Mouse (Mus musculus): ENCODE data around the gene Nme7. TPM values are rescaled to one million over a fixed set of nuclear protein-coding genes. Genes with fewer than 3 reads are reported as not detected.

Nme7 gene
- total RNA-seq, 2 experiments from 2014 or later, result 22.7 to 24.9 TPM

GRCm38 (mm10) chr1:164392176-164392575, 88.3 kb downstream of the Nme7 start:
- no peak for DNase-seq (ENCODE audit: extremely low spot score in 1 of 2, low spot score in 2 of 2)
- intact Hi-C loops (cut with DNase I), result no loop called here
- Histone ChIP-seq H3K27ac (no peak overlapping the region), H3K4me3 (no peak overlapping the region)
- TF ChIP-seq CTCF (IDR thresholded peaks at IDR 0.05), result no peak

GRCm38 (mm10) chr1:164395131-164395780, 91.3 kb downstream of the Nme7 start:
- TF ChIP-seq CTCF (IDR thresholded peaks at IDR 0.05), result no peak
- Histone ChIP-seq H3K4me3 (no peak overlapping the region), H3K27ac (peak overlapping the region; percentile 85)
- intact Hi-C loops (cut with DNase I), result loop anchor here (5.0 kb wide), 1 partner anchor 58 kb away; no protein-coding TSS in a partner anchor
- DNase-seq (ENCODE audit: extremely low spot score in 1 of 2, low spot score in 2 of 2), result peak in 1 of 2 experiments; percentile 20

GRCm38 (mm10) chr1:164397672-164398071, 93.8 kb downstream of the Nme7 start:
- no peak for DNase-seq (ENCODE audit: extremely low spot score in 1 of 2, low spot score in 2 of 2)
- no peak overlapping the region for H3K4me3 ChIP-seq
- no peak for TF ChIP-seq CTCF (IDR thresholded peaks at IDR 0.05)
- H3K27ac ChIP-seq, result no peak overlapping the region
- intact Hi-C loops (cut with DNase I), result loop anchor here (5.0 kb wide), 1 partner anchor 60 kb away; no protein-coding TSS in a partner anchor

- H3K27ac ChIP-seq, result no peak overlapping the region
- no peak overlapping the region for H3K4me3 ChIP-seq
- DNase-seq (ENCODE audit: extremely low spot score in 1 of 2, low spot score in 2 of 2), result no peak
- intact Hi-C loops (cut with DNase I), result loop anchor here (5.0 kb wide), 1 partner anchor 62 kb away; no protein-coding TSS in a partner anchor
- no peak for TF ChIP-seq CTCF (IDR thresholded peaks at IDR 0.05)
These were observed 95.7 kb downstream of the Nme7 start for GRCm38 (mm10) chr1:164399578-164399977.

GRCm38 (mm10) chr1:164405385-164405802, 101.5 kb downstream of the Nme7 start:
- intact Hi-C loops (cut with DNase I), result loop anchor here (1.0 kb wide), 1 partner anchor 12 kb away; no protein-coding TSS in a partner anchor
- no peak for DNase-seq (ENCODE audit: extremely low spot score in 1 of 2, low spot score in 2 of 2)
- Histone ChIP-seq H3K27ac (no peak overlapping the region), H3K4me3 (no peak overlapping the region)
- no peak for TF ChIP-seq CTCF (IDR thresholded peaks at IDR 0.05)

- H3K27ac ChIP-seq, result no peak overlapping the region
- intact Hi-C loops (cut with DNase I), result no loop called here
These were observed 102.6 kb downstream of the Nme7 start for GRCm38 (mm10) chr1:164406506-164406905.

GRCm38 (mm10) chr1:164408655-164409054, 104.7 kb downstream of the Nme7 start:
- intact Hi-C loops (cut with DNase I), result no loop called here
- no peak overlapping the region for H3K4me3 ChIP-seq
- no peak for DNase-seq (ENCODE audit: extremely low spot score in 1 of 2, low spot score in 2 of 2)
- TF ChIP-seq CTCF (IDR thresholded peaks at IDR 0.05), result no peak
- H3K27ac ChIP-seq, result no peak overlapping the region

More at GRCm38 (mm10) chr1:164406506-164406905, 102.6 kb downstream of the Nme7 start:
- TF ChIP-seq CTCF (IDR thresholded peaks at IDR 0.05), result no peak
- DNase-seq (ENCODE audit: extremely low spot score in 1 of 2, low spot score in 2 of 2), result no peak
- H3K4me3 ChIP-seq, result no peak overlapping the region

GRCm38 (mm10) chr1:164411306-164411705, 107.4 kb downstream of the Nme7 start:
- DNase-seq (ENCODE audit: extremely low spot score in 1 of 2, low spot score in 2 of 2), result no peak
- no peak for TF ChIP-seq CTCF (IDR thresholded peaks at IDR 0.05)
- Histone ChIP-seq H3K27ac (no peak overlapping the region), H3K4me3 (no peak overlapping the region)
- intact Hi-C loops (cut with DNase I), result no loop called here

GRCm38 (mm10) chr1:164412906-164413305, 109.0 kb downstream of the Nme7 start:
- TF ChIP-seq CTCF (IDR thresholded peaks at IDR 0.05), result no peak
- intact Hi-C loops (cut with DNase I), result no loop called here
- no peak overlapping the region for H3K27ac ChIP-seq
- no peak for DNase-seq (ENCODE audit: extremely low spot score in 1 of 2, low spot score in 2 of 2)
- H3K4me3 ChIP-seq, result no peak overlapping the region

GRCm38 (mm10) chr1:164413608-164414007, 109.7 kb downstream of the Nme7 start:
- no peak overlapping the region for H3K27ac ChIP-seq
- intact Hi-C loops (cut with DNase I), result no loop called here
- DNase-seq (ENCODE audit: extremely low spot score in 1 of 2, low spot score in 2 of 2), result no peak
- no peak overlapping the region for H3K4me3 ChIP-seq
- TF ChIP-seq CTCF (IDR thresholded peaks at IDR 0.05), result no peak

GRCm38 (mm10) chr1:164415347-164415751, 111.4 kb downstream of the Nme7 start:
- no peak overlapping the region for H3K4me3 ChIP-seq
- no peak for DNase-seq (ENCODE audit: extremely low spot score in 1 of 2, low spot score in 2 of 2)
- TF ChIP-seq CTCF (IDR thresholded peaks at IDR 0.05), result no peak
- no peak overlapping the region for H3K27ac ChIP-seq
- intact Hi-C loops (cut with DNase I), result no loop called here

GRCm38 (mm10) chr1:164416692-164417394, 112.9 kb downstream of the Nme7 start:
- DNase-seq (ENCODE audit: extremely low spot score in 1 of 2, low spot score in 2 of 2), result no peak
- intact Hi-C loops (cut with DNase I), result no loop called here
- H3K27ac ChIP-seq, result no peak overlapping the region
- no peak overlapping the region for H3K4me3 ChIP-seq
- TF ChIP-seq CTCF (IDR thresholded peaks at IDR 0.05), result no peak
